Mouse (Mus musculus) adrenal gland, adult 8-10 months (tissue): Measurements from ENCODE around the gene Saal1. TPM values are rescaled to one million over a fixed set of nuclear protein-coding genes. Genes with fewer than 3 reads are reported as not detected.
A peak's percentile ranks its signal among the peaks of the same experiment; 100 is the strongest.
"Not testable (repeated sequence)": the region's sequence is repeated elsewhere in the genome, so short reads cannot be mapped to it uniquely, and the experiment has no call there.

Experiments used
- DNase-seq: peaks from one replicate; pipeline ENCODE4 v3.0.0; 2022
- total RNA-seq, 4 experiments: library from RNA; stranded (reverse); gene quantifications; 2 replicates each; pipeline ENCODE4 v1.2.4; 2022

Gene Saal1
- total RNA-seq, 4 experiments from 2014 or later, result 6.4 to 12.4 (median 10.2) TPM

DNA sequence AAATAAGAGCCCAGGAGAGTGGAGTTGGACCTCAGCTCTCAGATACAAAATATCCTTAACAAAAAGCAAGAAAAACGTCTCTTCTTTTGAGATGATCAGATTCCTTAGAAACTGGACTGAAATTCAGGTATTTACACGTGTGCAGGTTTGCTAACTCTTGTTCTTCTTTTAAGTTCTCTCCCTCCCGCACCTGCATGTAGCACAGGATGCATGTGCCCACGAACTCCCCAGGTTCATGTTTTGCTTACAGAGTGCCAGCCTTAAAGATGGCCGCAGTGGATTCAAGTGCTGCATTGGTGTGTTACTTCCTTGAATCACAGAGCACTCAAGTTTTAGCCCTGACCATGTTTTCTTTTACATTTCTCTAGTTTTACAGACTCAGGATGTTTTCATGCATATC is 23.7 kb downstream of the Saal1 start:
- no peak for DNase-seq

- DNase-seq, result no peak
Measured at GRCm38 (mm10) chr7:46680732-46681131, 29.7 kb downstream of the Saal1 start.

GRCm38 (mm10) chr7:46679044-46679443 is 31.4 kb downstream of the Saal1 start:
- DNase-seq, result not testable (repeated sequence)

DNA sequence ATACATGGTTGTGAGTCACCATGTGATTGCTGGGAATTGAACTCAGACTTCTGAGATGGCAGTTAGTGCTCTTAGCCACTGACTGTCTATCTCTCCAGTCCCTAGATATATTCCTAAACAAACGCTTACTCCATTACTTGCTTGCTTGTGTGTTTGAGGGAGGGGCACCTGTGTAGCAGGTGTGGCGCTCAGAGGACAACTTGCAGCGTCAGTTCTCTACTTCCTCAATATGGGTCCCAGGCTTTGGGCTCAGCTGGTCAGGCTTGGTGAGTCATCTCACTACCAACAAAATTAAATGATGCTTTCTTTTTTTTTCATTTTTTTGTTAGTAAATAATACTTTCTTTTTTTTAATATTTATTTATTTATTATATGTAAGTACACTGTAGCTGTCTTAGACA is 32.1 kb downstream of the Saal1 start:
- DNase-seq, result no peak

GRCm38 (mm10) chr7:46676808-46677360 is 33.6 kb downstream of the Saal1 start:
- DNase-seq, result no peak

DNA sequence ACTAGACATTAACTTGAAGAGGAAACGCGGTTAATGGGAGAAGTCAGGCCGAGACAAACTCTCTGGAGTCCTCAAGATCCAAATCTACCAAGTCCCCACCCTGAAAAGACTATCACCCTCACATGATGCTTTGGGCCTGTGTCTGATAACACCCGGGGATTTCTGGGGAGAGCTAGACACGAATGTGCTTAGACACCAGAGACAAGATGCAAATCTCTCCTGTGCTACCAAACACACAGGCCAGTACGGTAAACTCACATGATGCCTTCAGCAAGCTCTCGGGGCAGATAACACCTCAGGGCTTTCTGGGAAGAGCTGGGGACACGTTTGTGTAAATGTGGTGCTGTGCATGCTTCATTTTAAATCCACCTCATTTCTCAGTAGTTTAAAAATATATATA is 34.6 kb downstream of the Saal1 start:
- no peak for DNase-seq

DNA sequence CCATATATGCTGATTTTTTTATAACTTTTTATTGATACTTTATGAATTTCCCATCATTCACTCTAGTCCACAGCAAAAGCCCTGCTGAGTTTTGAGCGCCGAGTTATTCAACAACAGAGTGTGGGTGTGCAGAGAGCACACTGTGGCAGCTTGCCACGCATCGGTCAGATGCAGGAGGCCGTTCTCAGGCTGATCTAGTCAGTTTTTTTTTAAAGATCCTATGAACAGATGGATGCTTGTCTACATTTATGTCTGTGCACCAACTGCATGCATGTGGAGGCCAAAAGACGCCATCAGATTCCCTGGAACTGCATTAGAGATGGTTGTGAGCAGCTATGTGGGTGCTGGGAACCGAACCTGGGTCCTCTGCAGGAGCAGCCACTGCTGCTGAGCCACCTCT is 35.4 kb downstream of the Saal1 start:
- DNase-seq, result no peak

DNA sequence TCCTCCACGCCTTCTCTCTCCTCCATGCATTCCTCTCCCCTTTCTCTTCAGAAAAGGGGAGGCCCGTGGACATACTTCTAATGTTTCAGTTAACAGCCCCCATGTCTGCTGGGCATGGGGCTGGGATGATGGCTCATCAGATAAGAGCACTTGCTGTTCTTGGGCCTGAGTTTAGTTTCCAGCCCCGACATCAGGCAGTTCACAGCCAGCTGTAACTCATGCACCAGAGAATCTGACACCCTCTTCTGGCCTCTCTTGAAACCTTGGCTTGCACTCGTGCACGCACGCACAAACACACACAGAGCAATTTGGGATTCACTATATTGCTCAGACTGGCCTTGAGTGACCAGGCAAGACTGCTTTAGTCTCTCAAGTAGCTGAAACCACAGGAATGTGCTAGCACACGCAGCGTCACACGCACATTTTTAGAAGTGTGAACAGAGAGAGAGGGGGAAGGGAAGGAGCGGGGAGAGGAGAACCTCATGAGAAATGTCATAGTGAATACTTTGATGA is 38.3 kb downstream of the Saal1 start, which contains the start of gene Tph1:
TSS of gene Tph1 (minus strand) at position 378 of the 513 bp plus-strand sequence.
- no peak for DNase-seq

GRCm38 (mm10) chr7:46667256-46667655 is 43.2 kb downstream of the Saal1 start:
- DNase-seq, result no peak

- no peak for DNase-seq
Measured at GRCm38 (mm10) chr7:46665236-46665635, 45.2 kb downstream of the Saal1 start.

DNA sequence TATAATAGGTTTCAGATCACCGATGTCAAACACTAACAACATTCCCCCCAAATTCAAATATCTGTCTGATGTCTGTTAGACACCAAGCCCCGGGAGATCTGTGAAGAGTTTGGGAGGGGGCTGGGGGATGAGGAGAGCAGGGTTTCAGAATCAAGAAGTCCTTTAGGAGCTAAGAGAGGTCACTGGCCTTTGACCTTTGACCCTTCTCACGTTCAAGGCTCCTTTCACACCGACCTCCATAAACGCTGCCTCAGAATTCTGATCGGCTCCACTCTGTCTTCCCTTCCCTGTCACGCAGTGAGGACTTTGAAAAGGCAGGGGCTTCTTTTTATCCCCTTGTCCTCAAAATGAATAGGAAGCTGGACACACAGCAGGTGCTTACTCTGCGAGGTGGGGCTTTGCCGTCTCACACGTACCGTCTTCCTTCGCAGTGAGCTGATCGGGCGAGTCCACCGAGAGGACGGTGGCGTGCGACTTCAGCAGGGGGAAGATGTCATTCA is 48.8 kb downstream of the Saal1 start:
- no peak for DNase-seq

- DNase-seq, result no peak
Measured at GRCm38 (mm10) chr7:46652279-46652678, 58.2 kb downstream of the Saal1 start.

DNA sequence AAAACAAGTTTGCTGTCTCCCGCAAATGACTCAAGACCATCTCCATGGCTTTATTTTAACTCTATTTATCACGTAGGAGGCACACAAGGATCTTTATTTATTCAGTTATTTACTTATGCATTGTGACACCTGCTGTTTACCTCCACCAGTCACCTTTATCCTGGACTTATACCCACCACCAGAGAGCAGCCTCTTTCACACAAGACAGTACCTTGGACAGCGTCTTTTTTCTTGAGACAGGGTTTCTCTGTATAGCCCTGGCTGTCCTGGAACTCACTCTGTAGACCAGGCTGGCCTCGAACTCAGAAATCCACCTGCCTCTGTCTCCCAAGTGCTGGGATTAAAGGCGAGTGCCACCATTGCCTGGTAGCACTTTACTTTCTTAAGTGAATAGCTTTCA is 60.2 kb downstream of the Saal1 start:
- DNase-seq, result not testable (repeated sequence)

GRCm38 (mm10) chr7:46648431-46649140 is 61.9 kb downstream of the Saal1 start:
- DNase-seq, result no peak

DNA sequence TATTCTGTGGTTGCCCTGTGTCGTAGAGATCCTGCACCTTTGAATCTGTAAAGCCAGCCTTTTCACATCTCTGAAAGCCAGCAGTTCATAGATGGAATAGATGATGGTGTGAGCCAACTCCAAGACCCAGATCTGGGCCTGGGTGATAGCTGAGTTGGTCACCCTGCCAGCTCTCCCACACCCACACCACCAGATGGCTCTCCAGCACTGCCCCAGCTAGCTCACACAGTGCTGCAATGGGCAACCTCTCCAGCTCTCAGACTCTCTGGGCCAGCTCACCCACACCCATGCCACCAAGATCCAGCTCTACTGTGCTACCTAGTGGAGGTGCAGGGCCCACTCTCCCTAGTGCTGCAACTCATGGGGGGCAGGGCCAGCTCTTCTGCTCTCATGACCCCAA is 67.3 kb downstream of the Saal1 start:
- DNase-seq, result no peak

- DNase-seq, result no peak
Measured at GRCm38 (mm10) chr7:46640062-46640461, 70.4 kb downstream of the Saal1 start.

GRCm38 (mm10) chr7:46639692-46640031 is 70.8 kb downstream of the Saal1 start, which contains the start of gene Sergef:
Gene Sergef, minus strand, starts transcription at chr7:46639807.
- DNase-seq, result peak; percentile 93

DNA sequence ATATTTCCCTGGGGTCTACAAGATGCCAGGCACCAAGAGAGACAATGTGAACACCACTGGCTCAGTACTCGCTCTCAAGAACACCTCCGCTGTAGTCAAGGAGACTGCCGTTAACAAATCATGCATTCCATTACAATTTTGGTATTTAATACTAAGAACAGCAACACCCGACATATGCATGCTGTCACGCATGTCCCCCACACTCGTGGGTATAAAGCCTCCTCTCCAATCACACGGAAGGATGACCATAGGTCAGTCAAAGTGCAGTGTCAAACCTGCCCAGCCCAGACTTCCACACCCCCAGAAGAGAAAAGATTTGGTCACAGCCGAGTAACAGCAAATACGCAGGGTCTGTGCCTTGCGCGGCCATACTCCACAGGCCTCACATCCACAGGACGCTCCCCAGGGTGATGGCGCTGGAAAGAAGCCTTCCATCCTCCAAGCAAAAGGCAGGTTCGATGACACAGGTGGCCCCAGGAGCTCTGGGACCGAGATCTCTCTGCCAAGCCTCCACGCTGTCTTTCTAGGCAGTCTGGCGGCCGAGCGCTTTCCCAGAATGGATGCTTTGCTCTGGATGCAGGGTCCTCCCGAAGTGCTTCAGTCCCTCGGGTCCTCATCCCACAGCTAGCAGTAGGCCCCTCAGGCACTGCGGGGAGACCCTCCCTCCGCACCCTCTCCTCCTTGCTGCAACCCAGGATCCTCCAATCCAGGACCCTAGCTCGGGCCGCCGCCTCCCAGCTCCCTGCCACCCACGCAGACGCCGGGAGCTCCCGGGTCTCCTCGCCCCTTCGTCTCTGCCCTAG is 71.4 kb downstream of the Saal1 start:
- DNase-seq, result no peak

Other genes with a start within 250 kb of the Saal1 start
- 10 to 100 TPM; 29.2 to 47.3 (median 37.2) TPM for gene Sergef, start 70.9 kb downstream of the Saal1 start, total RNA-seq
- gene Tph1, start 38.1 kb downstream of the Saal1 start, total RNA-seq, result not detected
- 1 to 10 TPM; 1.1 to 7.4 (median 4.6) TPM for gene Saa3, start 5.0 kb upstream of the Saal1 start, total RNA-seq
- not detected for gene Saa4, start 21.9 kb upstream of the Saal1 start, total RNA-seq
- not detected for gene Saa1, start 32.3 kb upstream of the Saal1 start, total RNA-seq
- gene Saa2, start 41.1 kb upstream of the Saal1 start, total RNA-seq, result not detected
- 10 to 100 TPM; 26.4 to 40.6 (median 34.7) TPM for gene Hps5, start 85.4 kb upstream of the Saal1 start, total RNA-seq
- 10 to 100 TPM; 32.0 to 41.3 (median 39.0) TPM for gene Gtf2h1, start 85.4 kb upstream of the Saal1 start, total RNA-seq
- 100 to 1,000 TPM; 146 to 275 (median 231) TPM for gene Ldha, start 130.8 kb upstream of the Saal1 start, total RNA-seq
- not detected for gene Ldhc, start 150.5 kb upstream of the Saal1 start, total RNA-seq
- 10 to 100 TPM; 72.4 to 91.6 (median 78.7) TPM for gene Tsg101, start 209.3 kb upstream of the Saal1 start, total RNA-seq
- gene Uevld, start 247.8 kb upstream of the Saal1 start, total RNA-seq, result 10 to 100 TPM; 17.6 to 23.9 (median 21.9) TPM